Mouse (Mus musculus): ENCODE data around the gene Spock1.
A peak's percentile ranks its signal among the peaks of the same experiment; 100 is the strongest.
"Not testable (repeated sequence)": the region's sequence is repeated elsewhere in the genome, so short reads cannot be mapped to it uniquely, and the experiment has no call there.

Spock1 gene

DNA sequence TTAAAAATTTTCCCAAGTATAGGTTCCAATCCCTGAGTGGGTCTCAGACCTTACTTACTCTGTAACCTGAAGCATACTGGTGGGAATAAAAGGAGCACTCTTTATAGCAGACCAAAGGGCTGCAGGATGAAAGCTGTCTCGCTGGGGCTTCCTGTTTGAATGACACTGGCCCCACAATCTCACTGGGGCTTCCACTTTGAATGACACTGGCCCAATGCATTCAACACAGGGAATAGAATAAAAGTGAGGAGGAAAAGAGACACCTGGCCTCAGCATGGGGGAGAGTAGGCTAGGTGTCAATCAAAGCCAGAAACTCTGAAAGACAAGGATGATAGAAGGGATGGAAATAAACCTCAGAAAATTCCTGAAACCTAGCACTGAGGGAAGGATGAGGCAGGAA is 413.3 kb downstream of the Spock1 start:
- DNase-seq (ENCODE audit: low spot score in 2 of 2): no peak

DNA sequence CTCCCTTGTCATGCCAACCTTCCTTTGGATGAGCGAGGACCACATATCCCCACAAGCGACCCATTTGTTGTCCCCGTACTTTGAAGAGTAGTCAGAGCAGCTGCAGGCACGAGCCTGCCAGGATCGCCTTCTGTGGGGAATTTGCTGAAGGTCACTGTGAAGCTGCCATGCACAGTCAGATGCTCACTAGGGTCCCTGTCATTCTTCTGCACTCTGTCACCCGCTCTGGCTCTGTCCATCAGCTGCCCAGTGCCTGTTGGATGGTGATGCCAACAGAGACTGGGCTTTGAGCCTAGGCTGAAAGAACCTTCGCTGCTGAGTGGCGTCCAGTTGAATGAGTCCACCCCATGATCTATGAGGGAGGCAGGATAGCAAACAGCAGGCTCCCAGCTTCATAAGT is 419.2 kb downstream of the Spock1 start:
- DNase-seq (ENCODE audit: low spot score in 2 of 2): peak in 1 of 2 experiments; percentile 3

DNA sequence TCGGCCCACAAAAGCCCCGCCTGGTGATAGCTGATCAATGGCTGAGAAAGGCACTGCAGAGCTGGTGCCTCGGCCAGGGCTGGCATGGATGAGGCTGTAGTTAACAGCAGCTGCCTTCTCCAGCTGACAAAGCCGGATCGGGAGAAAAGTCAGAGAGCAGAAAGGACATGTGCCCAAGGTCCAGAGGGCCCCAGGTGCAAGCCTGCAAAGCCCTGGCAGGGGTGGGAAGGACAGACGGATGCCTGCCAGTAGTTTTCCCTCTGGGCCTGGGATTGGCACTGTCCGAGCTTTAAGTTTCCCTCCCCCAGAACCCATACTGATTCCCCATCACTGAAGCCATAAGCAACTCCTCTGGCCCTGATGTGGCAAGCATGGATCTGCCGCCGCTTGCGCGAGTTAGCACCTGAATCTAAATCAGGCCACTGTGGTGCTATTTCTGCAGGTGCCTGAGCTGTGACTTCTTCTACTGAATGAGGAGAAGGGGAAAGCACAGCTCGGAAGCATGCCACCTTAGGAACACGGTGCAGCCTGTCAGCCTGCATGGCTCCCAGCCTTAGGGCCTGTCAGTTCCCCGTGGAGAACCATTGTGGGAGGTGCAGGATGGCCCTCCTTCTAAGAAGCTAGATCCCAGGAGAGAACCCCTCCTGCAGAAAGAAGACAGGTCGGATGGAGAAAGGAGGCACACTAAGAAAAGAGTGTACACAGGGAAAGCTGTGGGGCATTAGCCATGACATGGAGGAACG is 423.5 kb downstream of the Spock1 start:
- DNase-seq (ENCODE audit: low spot score in 2 of 2): no peak

DNA sequence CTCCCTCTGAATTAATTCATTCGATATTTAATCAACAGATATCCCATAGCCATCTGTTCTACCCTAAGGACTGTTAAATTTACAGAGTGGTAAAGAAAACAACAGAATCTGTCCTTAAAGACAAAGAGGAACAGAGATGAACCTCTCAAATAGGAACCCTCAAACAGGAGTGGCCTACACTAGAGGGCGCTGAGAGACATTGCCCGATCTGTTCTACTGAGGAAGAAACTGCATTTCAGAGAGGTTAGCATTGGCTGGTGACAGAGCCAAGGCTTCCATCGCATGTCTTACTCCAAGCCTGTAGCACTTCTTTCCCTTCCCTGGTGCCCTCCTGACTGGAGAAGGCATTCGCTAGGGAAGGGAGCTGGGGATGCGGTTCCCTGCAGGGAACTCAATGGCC is 431.4 kb downstream of the Spock1 start:
- no peak for DNase-seq (ENCODE audit: low spot score in 2 of 2)

DNA sequence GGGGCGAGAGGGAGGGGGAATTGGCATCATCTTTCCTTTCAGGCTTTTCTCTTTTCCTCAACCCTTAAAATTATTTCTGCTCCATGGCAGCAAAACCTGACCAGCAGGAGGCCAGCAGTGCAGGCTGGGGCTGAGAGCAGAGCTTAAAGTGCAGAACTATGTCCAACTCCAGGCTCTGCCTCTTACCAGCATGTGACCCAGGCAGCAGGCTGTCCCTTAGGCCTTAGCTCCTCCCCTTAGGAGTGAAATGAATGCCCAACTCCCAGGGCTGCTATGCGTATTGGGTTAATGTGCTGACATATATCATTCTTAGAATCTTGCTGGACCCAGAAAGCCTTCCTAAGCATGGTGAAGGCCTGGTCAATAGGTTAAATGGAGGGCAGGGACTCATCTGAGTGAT is 434.1 kb downstream of the Spock1 start:
- DNase-seq (ENCODE audit: low spot score in 2 of 2): no peak

DNA sequence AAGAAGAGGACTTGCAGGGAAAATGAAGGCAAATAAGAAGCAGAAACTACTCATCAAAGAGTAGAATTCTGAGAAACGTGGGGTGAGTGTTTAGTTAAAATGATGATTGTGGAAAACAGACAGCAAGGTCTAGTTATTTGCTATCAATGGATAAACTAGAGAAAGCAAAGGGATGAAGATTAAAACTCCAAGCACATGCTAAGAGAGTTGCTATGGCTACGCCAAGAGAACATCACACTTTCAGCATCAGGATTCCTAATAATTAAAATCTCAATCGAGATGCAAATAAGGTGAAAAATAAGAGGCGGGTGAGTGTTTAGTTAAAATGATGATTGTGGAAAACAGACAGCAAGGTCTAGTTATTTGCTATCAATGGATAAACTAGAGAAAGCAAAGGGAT is 437.2 kb downstream of the Spock1 start:
- DNase-seq (ENCODE audit: low spot score in 2 of 2): not testable (repeated sequence)

DNA sequence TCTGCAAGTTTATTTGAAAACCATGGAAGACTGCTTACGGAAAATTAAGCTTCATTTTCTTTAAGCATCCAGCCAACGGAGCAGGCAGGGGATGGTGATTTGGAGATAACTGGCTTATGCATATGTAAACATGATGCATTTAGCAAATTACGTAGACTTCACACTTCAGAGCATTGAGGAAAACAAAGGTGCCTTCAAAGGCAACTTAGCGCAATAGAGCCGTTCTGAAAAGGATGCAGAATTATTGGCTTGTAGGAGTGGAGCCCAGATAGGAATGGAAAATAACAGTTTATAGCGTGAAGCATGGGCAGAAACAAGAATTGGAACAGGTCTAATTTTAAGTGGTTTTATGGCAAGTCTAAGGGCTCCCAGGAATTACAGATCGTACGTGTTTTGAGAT is 448.2 kb downstream of the Spock1 start:
- DNase-seq (ENCODE audit: low spot score in 2 of 2): no peak

DNA sequence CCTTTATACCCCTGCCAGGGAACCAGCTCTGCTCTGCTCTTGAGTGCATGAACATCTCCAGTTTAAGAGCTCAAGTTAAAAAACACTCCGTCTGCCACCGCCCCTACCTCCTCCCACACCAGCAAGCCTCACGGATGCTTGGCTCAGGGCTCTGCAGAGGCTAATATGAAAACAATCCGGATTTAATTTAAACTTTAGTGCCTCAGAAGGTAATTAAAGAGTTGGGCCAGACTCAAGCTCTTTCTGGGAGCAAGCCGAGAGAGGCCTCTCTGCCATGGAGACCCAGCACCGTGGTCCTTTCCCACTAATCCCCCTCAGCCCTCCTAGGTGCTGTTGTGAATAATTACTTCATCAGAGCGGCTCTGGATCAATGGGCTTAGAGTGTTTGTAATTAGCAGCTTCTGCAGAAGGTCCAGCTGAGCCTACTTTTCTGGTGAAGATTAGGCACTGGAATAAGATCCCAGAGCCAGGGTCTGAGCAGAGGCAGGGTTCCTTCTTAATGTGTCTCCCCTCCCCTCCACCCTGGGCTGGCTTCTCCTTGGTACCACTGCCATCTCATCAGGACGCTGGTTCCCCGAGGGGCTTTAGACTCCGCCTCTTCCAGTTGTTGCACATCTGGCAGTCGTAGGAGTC is 457.8 kb downstream of the Spock1 start:
- no peak for DNase-seq (ENCODE audit: low spot score in 2 of 2)

DNA sequence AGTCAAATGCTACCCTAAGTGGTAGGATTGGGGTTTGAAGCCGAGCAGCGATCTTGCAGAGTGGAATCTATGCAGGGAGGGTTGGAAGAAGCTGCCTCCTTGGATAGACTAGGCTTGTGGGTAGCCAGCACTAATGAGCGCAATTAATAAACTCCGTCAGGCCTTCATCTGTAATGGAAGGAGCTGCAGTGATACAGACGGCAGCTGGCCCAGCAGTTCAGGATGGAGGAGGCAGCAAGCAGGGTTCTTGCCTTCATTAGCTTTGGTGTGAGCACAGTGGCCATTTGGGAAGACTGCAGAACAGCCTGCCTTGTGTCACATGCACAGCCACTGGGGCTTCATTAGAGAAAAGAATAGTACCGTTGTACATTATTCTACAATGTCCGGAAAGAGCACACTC is 459.2 kb downstream of the Spock1 start:
- DNase-seq (ENCODE audit: low spot score in 2 of 2): no peak

DNA sequence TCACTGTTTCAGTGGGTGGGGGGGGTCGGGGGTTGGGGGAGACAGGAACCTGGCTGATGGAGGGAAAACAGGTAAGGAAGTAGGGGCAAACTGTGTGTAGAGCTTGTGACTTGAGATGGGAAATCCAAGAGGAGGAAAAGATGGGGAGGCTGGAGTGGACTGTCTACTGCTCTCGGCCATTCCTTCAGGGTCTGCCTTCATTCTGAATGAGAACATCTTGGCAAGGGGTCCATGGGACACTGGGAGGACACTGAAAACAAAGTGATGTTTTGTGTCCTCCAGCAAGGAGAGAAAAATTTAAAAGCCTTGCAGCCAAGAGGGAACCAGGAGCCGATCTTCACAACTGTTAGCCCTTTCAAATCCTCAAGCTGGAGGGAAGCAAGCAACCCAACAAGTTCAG is 463.2 kb downstream of the Spock1 start:
- DNase-seq (ENCODE audit: low spot score in 2 of 2): no peak

DNA sequence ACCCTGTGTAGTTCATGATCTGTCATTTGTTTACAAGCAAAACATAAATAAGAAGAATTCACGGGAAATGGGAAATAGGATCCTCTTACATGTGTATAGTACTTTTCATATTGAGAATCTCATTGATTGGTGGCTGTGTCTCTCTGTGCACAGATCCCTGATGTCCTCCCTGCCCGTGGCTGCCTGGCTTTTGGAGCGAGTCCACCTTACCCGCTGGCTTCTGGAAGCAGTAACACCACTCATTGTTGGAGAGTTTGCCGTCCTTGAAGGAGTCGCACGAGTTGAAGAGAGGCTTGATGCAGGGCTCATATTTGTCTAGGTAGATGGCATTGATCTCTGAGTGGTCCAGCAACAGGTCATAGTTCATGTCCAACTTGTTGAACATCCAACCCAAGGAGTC is 468.0 kb downstream of the Spock1 start:
- no peak for DNase-seq (ENCODE audit: low spot score in 2 of 2)

DNA sequence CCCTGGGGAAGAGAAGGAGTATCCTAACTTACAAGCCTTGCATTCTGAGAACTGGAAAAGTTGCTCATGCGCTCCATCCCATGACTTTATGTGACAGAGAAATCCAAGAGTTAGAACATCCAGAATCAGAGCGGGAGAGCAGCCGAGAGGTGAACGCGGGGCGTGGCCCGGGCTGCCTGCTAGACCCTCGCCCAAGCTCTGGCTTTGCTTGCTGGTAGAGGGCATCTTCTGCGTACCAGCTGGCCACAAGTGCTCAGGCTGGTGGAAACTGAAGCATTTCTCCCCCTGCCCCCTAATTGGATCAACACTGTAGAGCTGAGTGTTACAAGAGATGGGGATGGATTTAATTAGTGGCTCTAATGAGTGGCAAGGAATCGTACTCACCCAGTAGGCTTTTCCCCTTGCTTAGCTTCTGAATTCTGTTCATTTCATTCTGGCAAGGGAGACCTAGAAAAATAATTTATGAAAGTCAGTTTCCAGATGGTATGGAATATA is 472.4 kb downstream of the Spock1 start:
- no peak for DNase-seq (ENCODE audit: low spot score in 2 of 2)

DNA sequence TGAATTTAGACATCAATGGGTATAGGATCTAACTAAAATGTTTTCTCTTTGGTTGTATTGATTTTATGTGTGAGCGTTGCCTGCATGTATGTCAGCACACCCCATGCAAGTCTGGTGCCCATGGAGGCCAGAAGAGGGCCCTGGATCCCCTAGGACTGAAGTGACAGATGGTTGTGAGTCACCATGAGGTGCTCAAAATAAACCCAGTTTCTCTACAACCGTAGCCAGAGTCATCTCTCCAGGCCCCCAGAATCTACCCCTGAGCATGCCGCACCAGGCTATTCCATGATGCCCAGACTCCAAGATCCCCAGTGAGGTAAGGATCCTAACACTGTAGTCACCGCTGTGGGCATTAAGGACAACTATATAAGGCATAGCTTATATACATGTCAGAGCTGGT is 474.3 kb downstream of the Spock1 start:
- no peak for DNase-seq (ENCODE audit: low spot score in 2 of 2)

DNA sequence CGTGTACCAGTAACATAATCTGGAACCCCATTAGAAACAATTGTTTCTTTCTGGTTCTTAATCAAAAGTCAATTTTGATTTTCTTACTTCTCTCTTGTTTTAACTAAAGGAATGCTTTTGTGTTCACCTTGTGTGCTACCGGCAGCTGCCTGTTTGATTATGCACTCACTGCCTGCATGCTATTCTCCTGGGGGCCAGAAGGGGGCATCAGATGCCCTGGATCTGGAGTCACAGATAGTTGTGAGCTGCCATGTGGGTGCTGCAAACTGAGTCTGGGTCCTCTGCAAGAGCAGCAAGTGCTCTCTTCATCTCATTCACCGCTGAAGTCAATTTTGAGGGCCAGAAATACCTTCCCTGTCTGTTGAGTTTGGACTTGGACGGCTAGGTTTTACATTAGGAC is 476.3 kb downstream of the Spock1 start:
- no peak for DNase-seq (ENCODE audit: low spot score in 2 of 2)

DNA sequence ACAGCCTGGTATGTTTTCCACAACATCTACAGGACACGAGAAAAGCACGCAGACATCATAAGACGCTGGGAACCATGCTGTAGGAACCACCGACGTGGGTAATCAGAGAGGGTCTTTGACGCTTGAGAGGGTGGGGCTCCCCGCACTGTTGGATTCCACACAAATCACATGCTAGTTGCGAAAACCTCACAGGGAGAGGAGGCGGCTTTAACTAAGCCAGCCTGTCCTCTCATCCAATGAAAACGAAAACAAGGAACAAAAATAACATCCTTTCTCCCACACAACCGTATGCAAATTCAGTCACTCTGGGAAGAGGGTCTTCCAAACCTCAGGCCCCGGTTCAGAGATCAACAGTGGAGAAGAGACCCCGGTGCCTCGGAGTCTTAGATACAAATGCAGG is 479.3 kb downstream of the Spock1 start:
- no peak for DNase-seq (ENCODE audit: low spot score in 2 of 2)

DNA sequence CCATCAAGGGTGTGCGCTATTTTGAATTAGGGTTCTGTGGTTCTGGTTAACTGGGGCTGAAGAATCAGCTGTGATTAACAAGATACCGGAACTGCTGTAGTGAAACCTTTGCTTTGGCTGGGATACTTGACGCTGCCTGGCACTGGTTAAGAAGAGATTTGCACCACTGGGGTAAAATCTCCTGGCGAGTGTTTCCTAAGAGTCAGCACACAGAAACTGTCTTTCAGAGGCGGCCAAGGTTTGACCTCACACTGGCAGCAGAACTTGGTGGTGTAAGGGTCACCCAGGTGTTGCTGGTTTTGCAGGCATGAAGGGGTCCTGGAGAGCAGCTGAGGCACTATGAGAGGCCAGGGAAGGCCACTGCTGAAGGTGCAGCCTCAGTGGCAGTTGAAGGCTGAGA is 489.4 kb downstream of the Spock1 start:
- DNase-seq (ENCODE audit: low spot score in 2 of 2): no peak

DNA sequence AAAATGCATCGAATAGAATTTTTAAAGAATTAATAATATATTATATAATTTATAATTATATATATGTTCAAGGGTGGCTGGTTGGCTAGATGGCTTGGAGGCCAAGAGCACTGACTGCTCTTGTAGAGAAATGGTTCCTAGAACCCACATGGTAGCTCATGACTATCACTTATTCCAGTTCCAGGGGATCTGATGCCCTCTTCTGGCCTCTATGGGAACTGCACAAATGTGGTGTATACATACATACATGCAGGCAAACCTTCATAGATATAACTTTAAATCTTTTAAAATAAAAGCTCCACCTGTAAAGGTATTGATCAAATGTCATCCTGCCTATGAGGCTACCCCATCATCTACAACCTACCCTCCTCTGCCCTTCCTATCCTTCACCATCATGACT is 493.4 kb downstream of the Spock1 start:
- DNase-seq (ENCODE audit: low spot score in 2 of 2): no peak

DNA sequence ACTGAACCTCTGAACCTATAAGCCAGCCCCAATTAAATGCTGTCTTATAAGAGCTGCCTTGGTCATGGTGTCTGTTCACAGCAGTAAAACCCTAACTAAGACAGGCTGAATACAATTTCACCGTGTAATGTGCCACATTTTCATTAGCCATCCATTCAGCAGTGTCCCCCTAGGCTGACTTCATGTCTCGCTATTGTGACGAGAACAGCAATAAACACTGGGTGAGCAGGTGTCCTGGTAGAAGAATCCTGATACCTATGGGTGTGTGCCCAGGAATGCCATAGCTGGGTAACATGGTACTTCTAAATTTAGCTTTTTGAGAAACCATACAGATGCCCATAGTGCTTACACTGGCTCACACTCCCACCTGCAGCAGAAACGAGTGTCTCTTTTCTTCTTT is 500.5 kb downstream of the Spock1 start:
- no peak for DNase-seq (ENCODE audit: low spot score in 2 of 2)

DNA sequence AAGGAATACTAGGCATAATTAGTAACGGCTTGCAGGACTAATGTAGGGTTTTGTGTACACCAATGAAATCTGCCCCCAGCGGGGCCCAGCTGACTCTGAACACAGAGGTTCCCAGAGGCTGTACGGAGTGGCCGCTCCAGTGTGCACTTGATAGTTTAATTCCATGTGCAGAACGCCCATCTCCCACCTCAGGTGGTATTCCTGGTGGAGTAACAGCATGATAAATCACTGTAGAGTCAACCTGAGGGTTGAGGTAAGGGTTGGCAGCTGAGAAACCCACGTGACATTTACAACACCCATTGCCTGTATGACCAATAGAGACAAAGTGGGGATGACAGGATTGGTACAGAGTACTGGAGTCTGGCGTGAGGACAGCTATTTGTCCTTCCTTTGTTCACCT is 505.7 kb downstream of the Spock1 start:
- no peak for DNase-seq (ENCODE audit: low spot score in 2 of 2)

DNA sequence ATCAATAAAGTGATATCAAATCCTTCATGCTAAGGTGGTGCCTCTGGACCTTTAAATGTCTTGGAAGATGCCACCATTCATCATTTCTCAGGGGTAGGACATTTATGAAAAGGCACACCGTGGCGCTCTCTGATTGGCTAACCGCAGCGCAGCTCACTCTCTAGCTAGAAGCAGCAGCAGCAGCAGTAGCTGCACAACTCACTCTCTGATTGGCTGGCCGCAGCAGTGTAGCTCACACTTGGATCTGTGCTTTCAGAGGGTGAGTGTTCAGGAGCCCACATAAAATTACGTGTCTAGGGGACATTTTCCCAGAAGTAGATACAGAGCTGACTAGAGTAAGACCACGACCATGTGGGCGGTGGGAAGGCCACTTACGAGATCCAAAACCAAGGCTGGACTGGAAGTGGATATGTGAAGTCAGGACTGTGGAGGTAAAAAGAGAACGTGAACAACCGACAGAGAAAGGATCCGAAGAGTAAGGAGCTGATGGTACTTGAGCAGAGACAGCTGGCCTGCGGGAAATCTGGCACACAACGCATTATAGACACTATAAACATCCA is 535.9 kb downstream of the Spock1 start:
- no peak for DNase-seq (ENCODE audit: low spot score in 2 of 2)
